Mouse (Mus musculus): ENCODE measurements around the gene Kmt2b.

The Kmt2b gene

DNA sequence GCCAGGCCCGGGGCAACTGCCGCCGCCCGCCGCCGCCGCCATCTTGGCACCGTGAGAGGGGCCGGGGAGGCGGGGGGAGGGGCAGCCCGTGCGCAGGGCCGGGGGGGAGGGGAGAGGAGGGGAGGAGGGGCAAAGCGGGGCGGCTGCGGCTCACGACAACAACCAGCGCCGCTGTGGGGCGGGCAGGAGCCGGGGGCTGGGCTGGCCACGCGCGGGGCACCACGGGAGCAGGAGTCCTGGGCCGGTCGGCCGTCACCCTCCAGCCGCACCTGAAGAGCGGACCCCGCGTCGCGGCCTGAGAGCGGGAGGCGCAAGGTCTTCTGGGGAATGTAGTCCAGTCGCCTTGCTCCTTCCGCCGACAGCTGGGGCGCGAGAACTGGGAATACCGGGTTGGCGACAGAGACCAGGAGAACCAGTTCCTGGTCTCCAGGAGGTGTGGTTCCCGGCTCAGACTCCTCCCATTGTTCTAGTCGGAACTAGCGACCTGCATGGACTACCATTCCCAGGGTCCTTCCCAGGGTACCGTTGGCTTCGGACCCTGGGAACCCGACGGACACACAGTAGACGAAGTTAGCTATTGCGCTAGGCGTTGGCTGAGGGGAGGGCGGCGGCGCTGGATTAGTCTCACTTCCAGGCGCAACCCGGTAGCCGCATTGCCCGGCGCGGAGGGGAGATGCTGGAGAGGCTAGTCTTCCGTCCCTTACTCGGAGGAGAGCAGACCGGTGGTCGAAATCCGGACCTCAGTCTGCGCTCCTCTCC lies at the start of gene Kmt2b:
Gene Kmt2b, minus strand, starts transcription at position 51 of the 759 bp plus-strand sequence.
- peak; percentile 96 for DNase-seq

DNA sequence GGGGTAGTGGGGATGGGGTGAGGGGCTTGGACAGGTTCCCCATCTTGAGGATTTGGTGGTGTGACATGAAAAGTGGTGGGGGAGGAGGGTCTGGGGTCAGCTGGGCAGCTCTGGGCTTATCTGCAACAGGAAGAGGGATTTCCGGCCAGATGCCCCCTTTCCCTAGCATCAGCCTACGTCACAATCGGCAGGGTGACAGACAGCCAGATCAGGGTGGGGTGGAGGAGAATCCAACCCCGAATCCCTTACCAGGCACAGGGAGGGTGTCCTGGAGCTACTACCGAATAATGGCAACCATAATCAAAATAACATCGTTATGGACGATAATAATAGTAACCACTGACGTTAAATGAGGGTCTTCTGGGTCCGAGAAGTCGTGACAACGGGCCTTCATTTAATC lies 47.9 kb upstream of the Kmt2b start:
- no peak for DNase-seq

DNA sequence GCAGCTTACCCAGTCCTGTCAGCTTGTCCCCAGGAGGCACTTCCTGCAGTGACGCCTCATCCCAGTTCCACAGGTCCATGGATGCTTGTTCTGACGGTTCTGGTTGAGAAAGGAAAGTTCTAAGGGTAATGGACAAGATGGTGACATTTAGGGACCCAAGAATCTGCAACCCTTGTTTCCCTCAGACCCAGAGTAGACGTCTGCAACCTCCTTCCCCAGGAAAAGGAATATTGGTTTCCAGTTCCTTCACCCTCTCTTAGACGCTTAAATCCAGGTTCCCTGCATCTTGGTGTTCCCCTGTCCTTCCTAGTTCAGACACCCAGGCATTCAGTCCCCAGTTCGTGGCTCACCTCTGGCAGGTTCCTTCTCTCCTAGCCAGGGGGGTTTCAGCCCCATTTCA lies 47.2 kb upstream of the Kmt2b start, which contains the start of gene Etv2:
Gene Etv2, minus strand, starts transcription at position 101 of the 400 bp plus-strand sequence.
- DNase-seq, result no peak

DNA sequence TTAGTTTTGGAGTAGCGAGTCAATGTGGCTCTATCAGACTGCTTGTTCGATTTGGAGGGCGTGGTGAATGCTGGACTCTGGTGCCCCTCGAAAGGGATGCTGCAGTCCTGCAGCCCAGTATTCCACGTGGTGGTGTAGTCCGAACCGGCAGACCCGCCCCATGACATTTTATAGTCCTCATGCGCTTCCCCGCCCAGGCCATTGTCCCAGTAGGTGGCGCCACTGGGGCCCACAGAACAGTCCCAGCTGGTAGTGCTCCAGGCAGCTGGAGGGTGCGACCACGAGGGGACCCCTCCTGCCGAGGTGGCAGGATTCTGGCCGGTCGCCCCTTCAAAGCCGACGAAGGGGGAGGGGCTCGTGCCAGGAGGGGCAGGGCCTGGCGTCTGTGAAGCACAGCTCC lies 46.1 kb upstream of the Kmt2b start:
- no peak for DNase-seq

DNA sequence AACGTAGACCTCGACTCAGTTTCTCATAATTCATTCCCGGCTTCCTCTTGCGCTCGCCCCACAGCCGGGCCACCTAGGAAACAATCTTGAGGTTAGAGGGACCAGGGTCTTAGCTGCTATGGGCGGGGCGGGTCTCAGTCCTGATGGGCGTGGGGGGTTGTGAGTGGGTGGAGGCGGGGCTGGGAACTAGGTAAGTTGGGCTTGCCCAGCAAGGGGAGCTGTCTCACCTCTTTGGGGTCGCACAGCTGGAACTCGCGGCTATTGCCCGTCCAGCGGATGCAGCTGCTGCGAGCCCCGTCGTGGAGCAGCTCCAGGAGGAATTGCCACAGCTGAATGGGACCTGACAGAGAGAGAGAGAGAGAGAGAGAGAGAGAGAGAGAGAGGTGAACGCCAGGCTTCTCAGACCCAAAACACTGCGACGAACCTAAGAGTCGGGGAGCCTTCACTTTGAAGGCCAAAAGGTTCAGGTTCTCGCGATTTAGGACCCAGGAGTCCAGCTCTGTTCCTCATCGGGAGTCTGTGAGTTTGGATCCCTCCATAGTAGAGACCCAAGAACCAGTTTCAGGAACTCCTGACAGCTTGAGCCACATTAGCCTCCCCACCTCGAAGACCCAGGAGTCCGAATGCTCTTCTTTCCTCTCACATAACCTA lies 45.4 kb upstream of the Kmt2b start:
- no peak for DNase-seq

DNA sequence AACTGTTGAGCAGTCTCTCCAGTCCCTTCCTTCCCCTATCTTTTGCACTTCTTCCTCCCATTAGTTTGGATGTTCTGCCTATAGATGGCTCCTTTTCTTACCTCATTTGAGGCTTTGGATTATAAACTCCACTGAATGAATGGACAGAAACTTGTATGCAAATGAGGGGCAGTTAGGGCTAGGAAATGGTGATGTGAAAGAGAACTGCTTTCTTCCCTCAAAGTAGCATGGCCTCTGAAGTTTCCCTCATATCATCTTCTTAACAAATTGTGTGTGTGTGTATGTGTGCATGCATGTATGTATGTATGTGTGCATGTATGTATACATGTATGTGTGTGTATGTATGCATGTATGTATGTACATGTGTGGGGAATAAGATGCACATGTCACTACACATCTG lies 40.5 kb upstream of the Kmt2b start:
- no peak for DNase-seq

DNA sequence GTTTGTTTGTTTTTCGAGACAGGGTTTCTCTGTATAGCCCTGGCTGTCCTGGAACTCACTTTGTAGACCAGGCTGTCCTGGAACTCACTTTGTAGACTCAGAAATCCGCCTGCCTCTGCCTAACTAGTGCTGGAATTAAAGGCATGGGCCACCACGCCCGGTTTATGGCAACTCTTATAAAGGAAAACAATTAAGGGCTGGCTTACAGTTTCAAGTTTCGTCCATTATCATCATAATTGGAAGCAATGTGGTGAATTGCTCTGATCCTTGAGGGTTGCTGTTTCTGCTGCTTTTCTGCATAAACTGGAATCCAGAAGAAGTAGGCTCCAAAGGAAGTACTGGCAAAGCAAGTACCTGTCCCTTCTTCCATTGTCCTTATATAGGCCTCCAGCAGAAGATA lies 38.1 kb upstream of the Kmt2b start:
- no peak for DNase-seq

DNA sequence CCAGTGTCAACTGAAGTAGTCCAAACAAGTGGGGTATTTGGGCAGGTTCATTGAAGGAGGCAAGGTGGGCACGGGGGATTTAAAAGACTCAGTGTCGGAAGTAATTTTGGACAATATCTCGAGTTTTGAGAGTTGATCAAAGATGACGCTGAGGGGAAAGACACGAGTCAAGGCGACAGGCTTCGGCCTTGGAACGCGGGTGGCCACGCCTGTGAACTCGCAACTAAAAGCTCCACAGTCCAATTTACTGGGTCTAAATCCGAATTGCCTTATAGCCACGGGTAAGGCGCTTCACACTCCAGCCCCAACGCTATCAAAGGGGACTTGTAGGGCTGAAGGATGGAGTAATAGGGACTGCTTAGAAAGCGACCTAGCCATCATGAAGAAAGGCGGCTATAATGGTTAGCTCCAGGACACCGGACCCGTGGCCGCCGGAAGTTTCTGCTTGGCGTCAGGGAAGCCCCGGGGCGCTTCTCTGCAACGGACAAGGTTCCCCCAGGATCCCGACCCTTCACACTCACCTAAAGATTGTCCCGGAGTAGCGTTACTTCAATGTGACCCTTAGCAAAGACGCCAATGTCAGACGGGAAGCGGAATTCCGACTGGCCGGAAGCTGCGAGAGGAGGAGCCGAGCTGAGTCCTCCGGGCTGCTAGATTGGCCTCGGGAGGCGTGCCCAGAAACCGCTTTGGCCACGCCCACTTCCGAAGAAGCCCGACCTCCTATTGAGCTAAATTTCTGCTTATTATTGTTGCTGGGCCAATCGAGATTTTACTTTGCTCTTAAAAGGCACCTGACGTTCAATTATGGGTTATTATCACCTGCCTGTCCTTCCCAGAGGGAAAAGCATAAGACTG lies 37.2 kb upstream of the Kmt2b start, which contains the start of gene Cox6b1:
Gene Cox6b1, minus strand, starts transcription at position 622 of the 855 bp plus-strand sequence.
- peak; percentile 82 for DNase-seq

DNA sequence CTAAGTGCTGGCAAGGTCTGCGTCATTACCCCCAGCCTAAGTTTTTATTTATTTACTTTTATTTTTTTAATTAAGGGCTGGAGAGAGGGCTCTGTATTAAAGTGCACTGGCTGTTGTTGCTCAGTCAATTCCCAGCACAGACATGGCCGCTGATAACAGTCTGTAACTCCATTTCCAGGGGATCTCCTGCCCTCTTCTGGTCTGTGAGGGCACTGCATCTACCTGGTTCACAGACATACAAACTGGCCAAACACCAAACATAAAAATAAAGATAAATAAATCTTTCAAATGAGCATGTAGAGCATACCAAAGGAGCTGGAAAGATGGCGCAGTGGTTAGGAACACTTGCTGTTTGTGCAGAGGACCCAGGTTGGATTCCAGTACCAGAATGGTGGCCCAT lies 30.7 kb upstream of the Kmt2b start:
- no peak for DNase-seq

DNA sequence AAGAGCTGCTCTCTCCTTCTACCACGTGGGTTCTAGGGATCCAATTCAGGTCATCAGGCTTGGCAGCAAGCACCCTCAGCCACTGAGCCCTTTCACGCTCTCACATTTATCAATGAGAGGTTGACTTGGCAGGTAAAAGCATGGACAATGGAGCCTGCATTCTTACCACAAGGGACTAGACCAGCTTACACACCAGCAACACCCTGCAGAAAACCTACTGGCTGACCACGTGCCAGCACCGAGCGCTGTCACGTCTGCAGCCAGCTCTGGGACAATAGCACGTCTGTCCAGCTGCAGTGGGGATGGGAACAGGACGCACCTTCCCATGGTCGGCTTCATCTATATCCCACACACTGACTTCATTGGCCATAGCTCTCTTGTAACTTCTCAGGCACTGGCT lies 30.1 kb upstream of the Kmt2b start:
- no peak for DNase-seq

DNA sequence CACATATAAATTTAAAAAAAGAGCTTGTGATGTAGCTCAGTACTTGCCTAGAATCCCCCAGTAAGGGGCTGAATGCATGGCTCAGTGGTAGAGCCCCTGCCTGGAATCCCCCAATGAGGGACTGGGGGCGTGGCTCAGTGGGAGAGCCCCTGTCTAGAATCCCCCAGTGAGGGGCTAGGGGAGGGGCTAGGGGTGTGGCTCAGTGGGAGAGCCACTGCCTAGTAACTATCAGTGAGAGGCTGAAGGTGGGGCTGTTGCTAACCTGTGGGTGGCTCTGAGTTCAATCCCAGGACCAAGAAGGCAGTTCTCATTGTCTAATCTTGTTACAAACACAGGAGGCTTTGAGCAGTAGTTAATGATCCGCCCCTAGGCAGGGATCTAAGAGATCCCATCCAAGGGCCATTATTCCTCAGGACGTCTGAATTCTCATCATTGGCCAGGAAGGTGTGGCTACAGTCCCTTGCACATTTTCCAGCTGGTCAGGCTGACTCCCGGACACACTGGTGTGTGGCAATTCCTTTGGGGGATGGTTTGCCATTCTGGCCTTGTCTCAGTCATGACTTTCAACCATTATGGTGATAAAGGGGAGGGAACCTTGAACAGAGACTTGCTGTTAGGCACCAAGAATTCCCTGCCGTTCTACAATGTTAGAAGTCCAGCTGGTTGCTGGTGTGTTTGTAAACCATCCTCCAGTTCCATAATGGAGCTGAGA lies 26.7 kb upstream of the Kmt2b start:
- DNase-seq, result no peak

DNA sequence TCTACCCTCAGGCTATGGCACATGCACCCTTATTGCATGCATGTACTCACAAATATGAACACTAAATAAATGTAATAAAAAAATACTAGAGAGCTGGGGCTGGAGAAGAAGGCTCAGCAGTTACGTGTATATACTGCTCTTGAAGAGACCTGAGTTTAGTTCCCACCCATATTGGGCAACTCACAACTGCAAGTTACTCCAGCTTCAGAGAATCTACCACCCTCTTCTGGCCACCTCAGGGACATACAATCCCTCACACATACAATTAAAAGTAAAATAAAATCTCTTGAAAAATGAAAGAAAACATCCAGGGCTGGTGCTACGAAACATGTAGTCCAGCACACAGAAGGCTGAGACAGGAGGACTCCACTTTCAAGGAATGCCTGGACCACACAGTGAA lies 25.9 kb upstream of the Kmt2b start:
- DNase-seq, result no peak

DNA sequence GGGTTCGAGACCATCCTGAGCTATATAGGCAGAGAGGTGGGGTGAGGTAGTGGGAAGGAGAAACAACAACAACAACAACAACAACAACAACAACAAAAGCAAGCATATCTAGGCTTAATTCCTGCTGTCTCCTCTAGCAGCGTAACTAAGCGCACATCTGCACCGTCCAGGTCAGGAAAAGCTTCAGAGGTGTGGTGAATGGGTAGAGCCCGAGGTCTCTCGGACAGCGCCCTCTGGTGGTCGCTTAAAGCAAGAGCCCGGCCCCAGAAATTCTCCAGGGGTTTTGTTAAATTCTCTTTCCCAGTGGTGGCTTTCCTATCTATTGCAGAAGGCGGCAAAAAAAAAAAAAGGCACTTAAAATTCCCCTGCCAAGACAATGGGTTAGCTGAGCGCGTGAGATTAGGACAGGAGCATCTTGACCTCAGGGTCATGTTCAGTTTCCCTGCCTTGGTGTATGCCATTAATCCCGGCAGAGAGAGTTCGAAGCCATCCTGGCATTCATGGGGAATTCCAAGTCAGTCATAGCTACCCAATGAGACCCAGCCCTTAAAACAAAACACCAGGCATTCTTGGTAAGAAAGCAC lies 25.1 kb upstream of the Kmt2b start:
- DNase-seq, result peak; percentile 61

DNA sequence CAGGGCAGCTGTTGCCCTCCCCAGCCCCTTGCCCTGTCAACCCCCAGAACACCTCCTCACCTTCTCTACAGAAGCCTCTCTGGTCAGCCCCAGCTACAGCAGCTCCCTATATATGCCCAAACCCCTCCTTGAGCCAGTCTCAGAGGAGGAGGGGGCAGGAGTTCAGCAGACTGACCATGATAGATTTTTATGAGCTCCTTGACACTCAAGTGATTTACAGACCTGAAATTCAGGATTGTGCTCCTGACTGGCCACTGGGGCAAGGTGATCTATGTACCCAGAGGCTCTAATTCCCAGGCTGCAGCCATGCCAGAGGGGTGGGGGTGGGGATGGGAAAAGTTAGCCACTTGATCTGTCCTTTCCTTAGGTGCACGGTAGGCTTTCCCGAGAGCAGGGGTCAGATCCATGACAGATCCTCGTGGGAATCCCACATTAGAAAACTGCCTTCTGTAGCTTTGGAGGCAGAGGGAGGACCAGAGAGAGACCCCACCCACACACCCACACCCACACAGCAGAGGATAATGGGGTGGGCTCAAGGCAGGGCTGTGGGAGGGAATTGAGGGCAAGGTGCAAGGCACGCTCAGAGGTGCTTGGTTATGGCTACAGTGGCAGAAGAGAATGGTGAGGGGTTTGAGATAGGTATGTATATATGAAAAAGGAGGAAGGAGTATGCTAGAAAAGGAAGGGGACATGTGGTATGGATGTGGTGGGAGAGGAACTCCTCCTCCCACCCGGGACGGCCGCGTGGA lies 24.3 kb upstream of the Kmt2b start, which contains the start of gene Upk1a:
Gene Upk1a, minus strand, starts transcription at position 194 of the 749 bp plus-strand sequence.
- DNase-seq, result no peak

DNA sequence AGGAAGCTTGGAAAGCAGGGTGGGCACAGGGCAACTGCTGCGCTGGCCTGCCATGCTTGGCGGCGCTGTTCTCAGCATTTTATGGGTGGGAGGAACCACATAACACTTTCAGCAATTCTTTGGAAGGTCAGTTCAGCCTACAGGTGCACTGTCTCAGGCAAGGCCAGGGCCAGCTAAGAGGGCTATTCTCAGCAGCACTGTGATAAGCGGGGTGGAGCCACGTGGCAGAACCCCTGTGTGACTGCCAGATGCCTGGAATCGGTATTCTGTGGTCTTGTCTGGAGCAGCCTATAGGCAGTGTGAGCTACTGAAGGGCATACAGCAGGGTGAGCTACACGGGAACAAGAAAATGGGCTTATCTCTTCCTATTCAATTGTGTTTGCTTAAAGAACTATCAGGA lies 21.5 kb upstream of the Kmt2b start:
- DNase-seq, result no peak

DNA sequence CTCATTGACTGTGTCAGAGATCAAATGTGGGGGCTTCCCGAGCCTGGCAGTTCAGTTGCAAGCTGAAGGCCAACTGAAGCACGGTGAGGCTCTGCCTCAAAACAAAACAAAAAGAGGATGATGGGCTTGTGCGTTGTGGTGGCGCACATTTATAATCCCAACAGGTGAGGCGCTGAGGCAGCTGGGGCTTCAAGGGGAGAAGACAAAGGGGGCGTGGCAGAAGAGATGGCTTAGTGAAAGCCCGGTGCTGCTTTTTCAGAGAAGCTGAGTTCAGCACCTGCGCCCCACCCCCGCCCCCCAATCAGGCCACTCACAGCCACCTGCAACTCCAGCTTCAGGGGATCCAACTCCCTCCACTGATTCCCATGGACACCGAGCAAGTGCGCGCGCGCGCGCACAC lies 19.9 kb upstream of the Kmt2b start:
- no peak for DNase-seq

DNA sequence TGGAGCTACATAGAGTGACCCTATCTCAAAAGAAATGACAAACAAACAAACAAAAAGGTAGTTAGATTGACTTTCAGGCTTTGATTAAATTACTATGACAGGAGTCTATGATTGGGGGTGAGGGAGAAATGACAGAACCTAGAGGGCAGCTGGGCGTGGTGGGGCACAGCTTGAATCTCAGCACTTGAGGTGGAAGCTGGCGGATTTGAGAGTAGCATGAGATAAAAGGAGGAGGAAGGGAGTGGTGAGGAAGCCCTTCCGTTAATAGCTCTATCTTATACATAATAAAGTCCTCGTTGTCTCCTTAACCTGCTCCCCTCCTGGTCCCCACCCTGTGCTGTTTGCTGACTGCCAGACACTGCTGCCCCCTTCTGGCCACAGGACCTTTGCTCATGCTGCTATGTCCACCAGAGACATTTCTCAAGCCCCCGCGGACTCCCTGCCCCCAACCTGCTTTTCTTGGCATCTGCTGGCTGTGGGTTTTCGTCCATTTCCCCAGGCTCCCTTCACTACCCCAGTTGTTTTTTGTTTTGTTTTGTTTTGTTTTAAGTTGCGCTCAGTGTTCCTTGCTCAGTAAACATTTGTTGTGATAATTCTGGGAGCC lies 19.3 kb upstream of the Kmt2b start:
- DNase-seq, result no peak

DNA sequence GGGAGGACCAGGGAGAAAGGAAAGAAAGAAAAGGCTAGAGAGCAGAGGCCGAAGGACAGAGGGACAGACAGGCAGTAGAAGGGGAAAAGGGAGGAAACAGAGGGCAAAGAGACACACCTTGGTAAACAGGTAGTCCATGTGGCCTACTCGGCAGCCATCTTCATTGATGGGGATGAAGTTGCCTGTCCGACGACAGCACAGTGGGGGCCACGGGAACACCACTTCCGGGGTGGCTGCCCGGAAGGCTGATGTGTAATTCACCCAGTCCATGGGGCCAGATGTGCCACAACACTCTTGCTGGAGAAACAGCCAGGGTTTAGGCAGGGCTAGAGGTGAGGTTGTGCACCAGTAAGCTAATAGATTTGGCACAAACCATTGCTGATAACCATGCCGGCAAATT lies 16.4 kb upstream of the Kmt2b start:
- no peak for DNase-seq

DNA sequence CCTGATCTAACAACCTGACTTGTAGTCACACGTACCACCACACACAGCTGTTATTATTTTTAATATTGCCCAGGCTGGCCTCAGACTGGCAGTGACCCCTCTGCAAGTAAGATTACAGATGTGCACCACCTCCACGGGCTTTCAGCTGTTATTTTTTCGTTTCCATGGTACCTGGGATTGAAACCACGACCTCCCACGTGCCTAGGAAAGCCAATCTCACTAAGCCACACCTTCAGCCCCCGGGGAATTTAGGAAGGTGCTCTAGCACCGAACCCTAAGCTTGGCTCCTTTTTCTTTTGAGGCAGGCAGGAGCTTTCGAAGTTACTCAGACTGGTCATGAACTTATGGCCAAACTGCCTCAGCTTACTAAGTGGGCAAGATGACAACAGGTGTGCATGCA lies 15.9 kb upstream of the Kmt2b start:
- DNase-seq, result no peak

DNA sequence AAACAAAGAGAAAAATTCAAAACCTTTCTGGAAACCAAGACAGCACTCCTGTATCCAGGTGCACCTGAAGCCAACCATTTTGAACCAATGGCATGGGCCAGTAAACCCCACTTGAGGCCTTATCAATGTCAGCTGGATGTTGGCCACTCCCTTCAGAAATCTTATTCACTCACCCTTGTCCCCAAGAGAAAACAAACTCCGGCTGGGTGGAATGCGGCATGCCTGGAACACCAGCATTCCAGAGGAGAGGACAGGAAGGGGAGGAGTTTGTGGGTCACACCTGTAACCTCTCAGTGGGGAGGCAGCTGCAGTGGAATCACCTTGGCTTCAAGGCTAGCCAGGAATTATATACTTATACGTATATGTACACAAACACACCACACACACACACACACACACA lies 14.1 kb upstream of the Kmt2b start:
- no peak for DNase-seq

DNA sequence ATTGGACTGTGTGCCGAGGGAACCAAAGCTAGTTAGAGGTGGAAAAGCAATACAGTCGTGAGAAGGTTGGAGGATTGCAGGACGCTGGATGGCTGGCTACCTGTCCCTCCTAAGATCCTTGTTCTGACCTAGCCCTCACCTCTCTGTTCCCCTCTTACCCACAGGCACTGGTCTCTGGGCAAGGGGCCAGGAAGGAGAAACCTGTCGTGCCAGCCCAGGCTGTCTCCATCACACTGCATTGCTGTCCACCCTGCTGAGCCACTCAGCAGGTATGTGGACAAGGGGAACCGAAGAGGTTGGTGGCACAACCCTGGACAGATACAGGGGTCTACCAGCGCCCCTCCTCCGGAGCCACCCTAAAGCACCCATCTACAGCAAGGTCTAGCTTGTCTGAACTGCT lies 12.1 kb upstream of the Kmt2b start:
- no peak for DNase-seq

Measured in cerebellum, adult 8-10 months (tissue).